In the genomic region with DNA sequence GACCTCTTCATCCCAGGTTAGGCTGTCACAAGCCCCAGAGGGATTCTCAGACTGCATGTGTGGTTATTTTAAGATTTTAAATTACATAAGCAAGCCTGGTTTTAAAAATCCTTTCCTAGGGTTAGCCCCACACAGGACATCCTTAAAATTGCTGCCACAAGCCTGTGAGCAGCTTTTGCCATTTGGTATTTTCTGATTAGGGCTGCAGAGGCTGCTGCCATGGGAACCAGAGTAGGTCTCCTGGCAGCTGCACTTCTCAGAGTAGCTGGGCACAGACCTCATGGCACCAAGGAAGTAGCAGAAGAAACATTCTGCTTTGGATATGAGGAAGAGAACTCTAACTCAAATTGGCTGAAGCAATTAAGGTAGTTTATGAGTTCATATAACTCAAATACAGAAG, we compare ENCODE assay signal across 13 mouse cellular contexts.
"Had no signal": no experiment of that assay in that cellular context is flagged by ENCODE, and none has a peak within 500 bp of the region (broad histone marks: within the 10 kb centered on the region; RNA-seq: fewer than 3 reads in every experiment).

No protein-coding gene starts in this region.

- DNase-seq: gastrocnemius, adult 2 months; gastrocnemius, postnatal 10 days; gastrocnemius, postnatal 25 days; heart, adult 18-20 months; heart, postnatal 10 days; heart, postnatal 4 days; kidney, adult 18-20 months; kidney, adult 8-10 months; kidney, postnatal 10 days; kidney, postnatal 25 days; kidney, postnatal 4 days; liver; liver, embryonic 13.5 days had no signal
